Mouse (Mus musculus): ENCODE measurements around the gene Akip1. TPM values are rescaled to one million over a fixed set of nuclear protein-coding genes. Genes with fewer than 3 reads are reported as not detected.

Gene Akip1
- polyA plus RNA-seq, 1 experiment, result 21.5 TPM

- H3K9ac ChIP-seq (ENCODE audit: low read depth, poor library complexity, severe bottlenecking), result no peak overlapping the region
- TF ChIP-seq CTCF (IDR thresholded peaks at IDR 0.05; ENCODE audit: low read depth, low read length), result no peak
- TF ChIP-seq EP300 (IDR thresholded peaks at IDR 0.05; ENCODE audit: insufficient read depth, low read depth, low read length), result no peak
- TF ChIP-seq POLR2A (IDR thresholded peaks at IDR 0.05; ENCODE audit: insufficient read depth, low read length), result no peak
- H3K27me3 ChIP-seq (ENCODE audit: control insufficient read depth, insufficient read depth, low read length, poor library complexity, severe bottlenecking), result no peaks in the 10 kb centered on the region
- H3K4me3 ChIP-seq (ENCODE audit: low read depth, low read length), result no peak overlapping the region
- no peak overlapping the region for H3K27ac ChIP-seq (ENCODE audit: insufficient read depth, low read length)
- H3K9me3 ChIP-seq (replicated peaks; ENCODE audit: control insufficient read depth, insufficient read depth, low read length, poor library complexity, severe bottlenecking), result no peaks in the 10 kb centered on the region
- H3K36me3 ChIP-seq (ENCODE audit: control insufficient read depth, insufficient read depth, low read length, poor library complexity, severe bottlenecking), result no peaks in the 10 kb centered on the region
- no peaks in the 10 kb centered on the region for H3K4me1 ChIP-seq (ENCODE audit: control insufficient read depth, insufficient read depth, low read length)
Observed at GRCm38 (mm10) chr7:109686585-109687128, 16.8 kb upstream of the Akip1 start.

DNA sequence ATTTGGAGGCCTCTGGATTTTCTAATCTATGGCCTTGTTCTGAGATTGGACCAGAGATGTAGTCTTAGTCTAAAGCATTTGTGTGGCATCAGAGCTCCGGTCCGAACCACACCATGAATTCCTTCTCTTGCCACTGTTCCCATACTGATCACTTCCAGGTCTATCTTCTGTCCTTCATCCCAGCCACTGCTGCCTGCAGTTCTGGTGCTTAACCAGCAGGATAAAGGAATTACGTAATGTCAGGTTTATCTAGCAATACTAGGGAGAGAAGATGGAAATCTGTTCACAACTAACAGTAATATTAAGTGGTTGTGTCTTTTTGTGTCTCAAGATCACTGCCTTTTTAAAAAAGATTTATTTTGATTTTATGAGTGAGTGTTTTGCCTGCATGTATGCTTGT lies 13.4 kb upstream of the Akip1 start:
- H3K9ac ChIP-seq (ENCODE audit: low read depth, poor library complexity, severe bottlenecking), result no peak overlapping the region
- H3K4me1 ChIP-seq (ENCODE audit: control insufficient read depth, insufficient read depth, low read length), result no peaks in the 10 kb centered on the region
- H3K9me3 ChIP-seq (replicated peaks; ENCODE audit: control insufficient read depth, insufficient read depth, low read length, poor library complexity, severe bottlenecking), result no peaks in the 10 kb centered on the region
- TF ChIP-seq POLR2A (IDR thresholded peaks at IDR 0.05; ENCODE audit: insufficient read depth, low read length) (no peak), EP300 (IDR thresholded peaks at IDR 0.05; ENCODE audit: insufficient read depth, low read depth, low read length) (no peak), CTCF (IDR thresholded peaks at IDR 0.05; ENCODE audit: low read depth, low read length) (no peak)
- H3K27ac ChIP-seq (ENCODE audit: insufficient read depth, low read length), result no peak overlapping the region
- H3K27me3 ChIP-seq (ENCODE audit: control insufficient read depth, insufficient read depth, low read length, poor library complexity, severe bottlenecking), result no peaks in the 10 kb centered on the region
- H3K4me3 ChIP-seq (ENCODE audit: low read depth, low read length), result no peak overlapping the region
- H3K36me3 ChIP-seq (ENCODE audit: control insufficient read depth, insufficient read depth, low read length, poor library complexity, severe bottlenecking), result no peaks in the 10 kb centered on the region

DNA sequence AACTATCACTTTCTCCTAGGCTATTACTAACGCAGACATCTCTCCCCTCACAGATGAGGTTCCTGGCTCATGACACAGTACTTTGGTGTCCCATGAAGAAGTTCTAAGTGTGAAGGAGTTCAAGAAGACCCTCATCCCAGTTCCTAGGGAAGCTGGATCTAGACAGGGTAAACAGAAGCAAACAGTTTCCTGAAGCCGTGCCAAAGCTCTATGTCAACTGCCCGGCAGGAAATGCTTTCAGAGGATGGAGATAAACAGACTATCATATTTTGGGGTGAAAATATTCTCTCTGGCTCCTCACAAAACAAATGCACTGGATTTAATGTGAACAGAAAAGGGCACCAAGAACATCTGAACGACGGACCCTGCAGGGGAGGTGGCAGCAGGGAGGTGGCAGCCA lies 12.5 kb upstream of the Akip1 start:
- no peaks in the 10 kb centered on the region for H3K27me3 ChIP-seq (ENCODE audit: control insufficient read depth, insufficient read depth, low read length, poor library complexity, severe bottlenecking)
- TF ChIP-seq CTCF (IDR thresholded peaks at IDR 0.05; ENCODE audit: low read depth, low read length), result no peak
- no peak for TF ChIP-seq EP300 (IDR thresholded peaks at IDR 0.05; ENCODE audit: insufficient read depth, low read depth, low read length)
- no peak for TF ChIP-seq POLR2A (IDR thresholded peaks at IDR 0.05; ENCODE audit: insufficient read depth, low read length)
- H3K4me1 ChIP-seq (ENCODE audit: control insufficient read depth, insufficient read depth, low read length), result no peaks in the 10 kb centered on the region
- no peaks in the 10 kb centered on the region for H3K9me3 ChIP-seq (replicated peaks; ENCODE audit: control insufficient read depth, insufficient read depth, low read length, poor library complexity, severe bottlenecking)
- H3K4me3 ChIP-seq (ENCODE audit: low read depth, low read length), result no peak overlapping the region
- no peak overlapping the region for H3K9ac ChIP-seq (ENCODE audit: low read depth, poor library complexity, severe bottlenecking)
- no peak overlapping the region for H3K27ac ChIP-seq (ENCODE audit: insufficient read depth, low read length)
- no peaks in the 10 kb centered on the region for H3K36me3 ChIP-seq (ENCODE audit: control insufficient read depth, insufficient read depth, low read length, poor library complexity, severe bottlenecking)

DNA sequence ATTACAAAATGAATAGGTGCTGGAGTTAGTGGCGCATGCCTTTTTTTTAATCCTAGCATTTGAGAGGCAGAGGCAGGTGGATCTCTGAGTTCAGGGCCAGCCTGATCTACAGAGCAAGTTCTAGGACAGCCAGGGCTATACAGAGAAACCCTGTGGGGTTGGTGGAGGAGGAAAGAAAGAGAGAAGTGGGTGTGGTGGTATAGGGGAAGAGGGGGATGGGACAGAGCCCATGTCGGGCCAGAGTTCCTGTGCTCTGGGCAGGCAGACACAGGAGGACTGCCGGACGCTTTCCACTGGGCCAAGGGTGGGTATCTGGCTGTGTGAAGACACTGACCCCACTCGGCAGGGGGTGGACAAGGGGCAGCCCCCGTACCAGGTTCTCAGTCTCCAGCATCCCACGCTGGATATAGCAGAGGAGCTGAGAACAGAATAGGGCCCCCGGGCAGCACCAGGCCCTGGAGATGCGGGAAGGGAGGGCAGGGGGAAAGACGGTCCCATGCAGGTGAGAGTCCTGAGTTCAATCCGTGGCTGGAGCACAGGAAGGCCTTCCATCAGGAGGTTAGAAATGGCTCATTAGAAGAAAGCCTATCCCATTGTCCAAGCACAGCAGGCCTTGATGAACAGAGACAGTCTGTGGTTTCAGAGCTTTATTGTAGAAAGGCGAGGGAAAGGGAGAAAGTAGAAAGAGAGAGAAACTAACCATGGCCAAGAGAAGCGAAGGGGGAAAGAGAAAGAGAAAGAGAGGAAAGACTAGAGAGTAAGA lies 8.7 kb upstream of the Akip1 start:
- peak overlapping the region; percentile 8 for H3K4me3 ChIP-seq (ENCODE audit: low read depth, low read length)
- H3K36me3 ChIP-seq (ENCODE audit: control insufficient read depth, insufficient read depth, low read length, poor library complexity, severe bottlenecking), result no peaks in the 10 kb centered on the region
- peak overlapping the region; percentile 46 for H3K27ac ChIP-seq (ENCODE audit: insufficient read depth, low read length)
- H3K4me1 ChIP-seq (ENCODE audit: control insufficient read depth, insufficient read depth, low read length), result no peaks in the 10 kb centered on the region
- no peak overlapping the region for H3K9ac ChIP-seq (ENCODE audit: low read depth, poor library complexity, severe bottlenecking)
- TF ChIP-seq POLR2A (IDR thresholded peaks at IDR 0.05; ENCODE audit: insufficient read depth, low read length) (no peak), CTCF (IDR thresholded peaks at IDR 0.05; ENCODE audit: low read depth, low read length) (no peak), EP300 (IDR thresholded peaks at IDR 0.05; ENCODE audit: insufficient read depth, low read depth, low read length) (no peak)
- no peaks in the 10 kb centered on the region for H3K9me3 ChIP-seq (replicated peaks; ENCODE audit: control insufficient read depth, insufficient read depth, low read length, poor library complexity, severe bottlenecking)
- no peaks in the 10 kb centered on the region for H3K27me3 ChIP-seq (ENCODE audit: control insufficient read depth, insufficient read depth, low read length, poor library complexity, severe bottlenecking)

DNA sequence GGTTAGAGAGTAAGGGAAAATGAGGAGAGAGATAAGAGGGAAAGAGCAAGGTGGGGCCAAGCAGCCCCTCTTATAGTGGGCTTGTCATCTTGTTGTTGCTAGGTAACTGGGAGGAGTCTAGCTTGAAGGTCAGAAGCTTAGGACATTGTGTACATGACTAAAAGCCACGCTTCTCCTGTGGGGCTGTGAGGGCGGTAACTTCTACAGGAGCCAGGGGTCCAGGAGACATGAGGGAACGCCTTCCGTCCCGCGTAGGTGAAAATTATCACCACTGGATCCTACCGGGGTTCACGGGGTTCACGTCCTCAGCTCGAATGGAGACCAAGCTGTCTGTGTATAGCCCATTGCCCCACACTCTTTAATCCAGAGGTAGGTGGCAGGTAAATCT lies 8.2 kb upstream of the Akip1 start:
- no peaks in the 10 kb centered on the region for H3K27me3 ChIP-seq (ENCODE audit: control insufficient read depth, insufficient read depth, low read length, poor library complexity, severe bottlenecking)
- no peaks in the 10 kb centered on the region for H3K9me3 ChIP-seq (replicated peaks; ENCODE audit: control insufficient read depth, insufficient read depth, low read length, poor library complexity, severe bottlenecking)
- 0 out of 2 replicates have a peak overlapping the region, but pooled peaks have one; percentile 46 for H3K27ac ChIP-seq (ENCODE audit: insufficient read depth, low read length)
- H3K36me3 ChIP-seq (ENCODE audit: control insufficient read depth, insufficient read depth, low read length, poor library complexity, severe bottlenecking), result no peaks in the 10 kb centered on the region
- no peaks in the 10 kb centered on the region for H3K4me1 ChIP-seq (ENCODE audit: control insufficient read depth, insufficient read depth, low read length)
- H3K9ac ChIP-seq (ENCODE audit: low read depth, poor library complexity, severe bottlenecking), result no peak overlapping the region
- TF ChIP-seq CTCF (IDR thresholded peaks at IDR 0.05; ENCODE audit: low read depth, low read length) (no peak), EP300 (IDR thresholded peaks at IDR 0.05; ENCODE audit: insufficient read depth, low read depth, low read length) (no peak), POLR2A (IDR thresholded peaks at IDR 0.05; ENCODE audit: insufficient read depth, low read length) (no peak)
- H3K4me3 ChIP-seq (ENCODE audit: low read depth, low read length), result no peak overlapping the region

- TF ChIP-seq CTCF (IDR thresholded peaks at IDR 0.05; ENCODE audit: low read depth, low read length), result peak; percentile 34
- no peak for TF ChIP-seq POLR2A (IDR thresholded peaks at IDR 0.05; ENCODE audit: insufficient read depth, low read length)
- no peak for TF ChIP-seq EP300 (IDR thresholded peaks at IDR 0.05; ENCODE audit: insufficient read depth, low read depth, low read length)
- H3K4me1 ChIP-seq (ENCODE audit: control insufficient read depth, insufficient read depth, low read length), result no peaks in the 10 kb centered on the region
- no peak overlapping the region for H3K27ac ChIP-seq (ENCODE audit: insufficient read depth, low read length)
- H3K9ac ChIP-seq (ENCODE audit: low read depth, poor library complexity, severe bottlenecking), result no peak overlapping the region
- no peaks in the 10 kb centered on the region for H3K36me3 ChIP-seq (ENCODE audit: control insufficient read depth, insufficient read depth, low read length, poor library complexity, severe bottlenecking)
- H3K9me3 ChIP-seq (replicated peaks; ENCODE audit: control insufficient read depth, insufficient read depth, low read length, poor library complexity, severe bottlenecking), result no peaks in the 10 kb centered on the region
- H3K4me3 ChIP-seq (ENCODE audit: low read depth, low read length), result no peak overlapping the region
- no peaks in the 10 kb centered on the region for H3K27me3 ChIP-seq (ENCODE audit: control insufficient read depth, insufficient read depth, low read length, poor library complexity, severe bottlenecking)
Observed at GRCm38 (mm10) chr7:109700213-109700612, 3.3 kb upstream of the Akip1 start.
